Mouse (Mus musculus) heart, postnatal 10 days (tissue): Measurements from ENCODE around the gene Ube2h. TPM values are rescaled to one million over a fixed set of nuclear protein-coding genes. Genes with fewer than 3 reads are reported as not detected.
"Not testable (repeated sequence)": the region's sequence is repeated elsewhere in the genome, so short reads cannot be mapped to it uniquely, and the experiment has no call there.

Experiments
- DNase-seq, 2 experiments: peaks; one replicate each; pipeline ENCODE4 v3.0.0; 2021
- intact Hi-C: fragments of 180-260 bp; cut with DNase I; formaldehyde crosslinking; loops from one replicate; pipeline ENCODE4 v1.15.1; 2025
- total RNA-seq, 2 experiments: library from RNA; stranded (reverse); gene quantifications; 2 replicates each; pipeline ENCODE4 v1.2.3; 2021

The Ube2h gene
- total RNA-seq = 10 to 100 TPM; 84.2 to 86.2 TPM

- peak; percentile 100 for DNase-seq
- intact Hi-C loops = loop anchor here (5.0 kb wide), 1 partner anchor 33 kb away; no protein-coding TSS in a partner anchor
Measured at GRCm38 (mm10) chr6:30304399-30304917, at the start of gene Ube2h. Gene Ube2h (minus strand): TSS chr6:30304539.

- DNase-seq = no peak
- intact Hi-C loops = no loop called here
Measured at GRCm38 (mm10) chr6:30353661-30354060, 49.3 kb upstream of the Ube2h start.

- intact Hi-C loops = no loop called here
- no peak for DNase-seq
Measured at GRCm38 (mm10) chr6:30352762-30353161, 48.4 kb upstream of the Ube2h start.

GRCm38 (mm10) chr6:30351290-30351689 is 47.0 kb upstream of the Ube2h start:
- intact Hi-C loops = no loop called here
- no peak for DNase-seq

- intact Hi-C loops = no loop called here
Measured at GRCm38 (mm10) chr6:30347288-30347801, 43.0 kb upstream of the Ube2h start.

GRCm38 (mm10) chr6:30346737-30347136 is 42.4 kb upstream of the Ube2h start:
- DNase-seq = peak; percentile 56 to 73
- intact Hi-C loops = no loop called here

More at GRCm38 (mm10) chr6:30347288-30347801, 43.0 kb upstream of the Ube2h start:
- DNase-seq = no peak

GRCm38 (mm10) chr6:30344032-30344431 is 39.7 kb upstream of the Ube2h start:
- peak; percentile 51 to 67 for DNase-seq
- intact Hi-C loops = no loop called here

- intact Hi-C loops = no loop called here
Measured at GRCm38 (mm10) chr6:30340231-30340873, 36.0 kb upstream of the Ube2h start.

DNA sequence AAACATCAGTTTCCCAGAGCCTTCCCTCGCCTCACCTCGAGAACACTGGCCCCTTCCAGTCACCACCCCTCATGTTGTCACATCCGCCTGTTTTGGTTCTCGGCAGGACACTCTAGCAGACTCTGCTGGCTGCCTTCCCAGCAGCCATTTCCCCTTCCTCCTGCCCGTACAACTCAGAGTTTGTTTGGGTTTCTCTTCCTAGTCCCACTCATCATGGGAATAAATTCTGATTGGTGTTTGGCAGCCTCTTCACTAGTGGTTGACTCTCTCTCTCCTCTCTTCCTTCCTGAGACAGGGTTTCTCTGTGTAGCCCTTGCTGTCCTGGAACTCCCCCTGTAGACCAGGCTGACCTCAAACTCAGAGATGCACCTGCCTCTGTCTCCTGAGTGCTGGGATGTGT is 32.6 kb upstream of the Ube2h start:
- DNase-seq = peak; percentile 81 to 84
- intact Hi-C loops = loop anchor here (5.0 kb wide), 1 partner anchor 35 kb away; the partner anchor contains the start of gene Ube2h

More at GRCm38 (mm10) chr6:30340231-30340873, 36.0 kb upstream of the Ube2h start:
- no peak for DNase-seq

DNA sequence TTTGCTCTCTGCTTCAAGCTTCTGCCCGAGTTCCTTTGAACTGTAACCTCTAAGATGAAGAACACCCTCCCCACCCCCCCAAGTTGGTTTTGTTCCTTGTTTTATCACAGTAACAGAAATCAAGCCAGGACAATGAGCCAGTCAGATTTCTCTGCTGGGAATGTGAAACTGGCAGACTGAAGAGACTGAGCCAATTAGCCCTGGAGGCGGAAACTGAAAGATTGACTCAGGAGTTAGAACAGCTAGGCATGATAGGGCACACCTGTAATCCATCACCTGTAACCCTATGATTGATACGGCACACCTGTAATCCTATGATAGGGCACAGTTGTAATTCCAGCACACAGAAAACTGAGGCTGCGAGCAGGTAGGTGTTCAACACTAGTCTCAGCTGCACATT is 27.9 kb upstream of the Ube2h start:
- intact Hi-C loops = no loop called here
- no peak for DNase-seq

- intact Hi-C loops = no loop called here
- no peak for DNase-seq
Measured at GRCm38 (mm10) chr6:30330706-30331105, 26.4 kb upstream of the Ube2h start.

DNA sequence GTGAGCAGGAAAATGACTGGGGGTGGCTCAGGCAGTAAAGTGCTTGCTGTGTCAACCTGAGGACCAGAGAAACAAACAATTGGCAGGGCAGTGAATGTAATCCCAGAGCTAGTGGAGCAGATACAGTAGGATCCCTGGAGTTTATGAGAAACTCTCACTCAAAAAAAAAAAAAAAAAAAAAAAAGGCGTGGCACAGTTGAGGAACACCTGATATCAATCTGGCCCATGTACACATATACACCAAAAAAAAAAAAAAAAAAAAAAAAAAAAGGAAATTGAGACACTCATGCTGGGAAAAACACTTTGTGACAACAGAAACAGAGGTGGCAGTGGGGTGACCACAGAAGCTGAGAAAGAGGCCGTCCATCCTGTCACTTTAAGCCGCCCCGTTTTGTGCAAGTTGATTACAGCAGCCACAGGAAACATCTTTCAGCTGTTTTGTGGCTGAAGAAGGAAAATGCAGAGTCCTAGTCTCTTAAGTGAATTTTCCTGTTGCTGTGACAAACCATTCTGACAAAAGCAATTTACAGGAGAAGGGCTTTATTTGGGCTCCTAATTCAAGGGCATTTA is 21.7 kb upstream of the Ube2h start:
- no peak for DNase-seq
- intact Hi-C loops = no loop called here

- intact Hi-C loops = no loop called here
- no peak for DNase-seq
Measured at GRCm38 (mm10) chr6:30321002-30321401, 16.7 kb upstream of the Ube2h start.

DNA sequence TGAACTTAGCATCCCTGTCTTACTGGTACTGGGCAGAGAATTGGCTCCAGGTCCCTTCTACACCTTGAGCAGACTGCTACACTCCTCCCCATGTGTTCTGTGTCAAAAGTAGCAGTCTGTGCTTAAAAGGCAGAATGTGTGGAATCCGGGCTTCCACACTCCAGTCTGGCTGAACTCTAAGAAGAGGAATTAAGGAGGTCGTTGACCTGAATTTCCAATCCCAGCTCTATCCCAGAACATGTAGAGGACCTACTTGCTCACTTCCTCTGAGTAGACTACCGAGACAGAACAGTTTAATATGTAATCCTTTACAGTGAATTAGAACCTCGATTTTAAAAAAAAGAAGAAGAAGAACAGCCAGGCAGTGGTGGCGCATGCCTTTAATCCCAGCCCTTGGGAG is 14.9 kb upstream of the Ube2h start:
- intact Hi-C loops = no loop called here
- no peak for DNase-seq

DNA sequence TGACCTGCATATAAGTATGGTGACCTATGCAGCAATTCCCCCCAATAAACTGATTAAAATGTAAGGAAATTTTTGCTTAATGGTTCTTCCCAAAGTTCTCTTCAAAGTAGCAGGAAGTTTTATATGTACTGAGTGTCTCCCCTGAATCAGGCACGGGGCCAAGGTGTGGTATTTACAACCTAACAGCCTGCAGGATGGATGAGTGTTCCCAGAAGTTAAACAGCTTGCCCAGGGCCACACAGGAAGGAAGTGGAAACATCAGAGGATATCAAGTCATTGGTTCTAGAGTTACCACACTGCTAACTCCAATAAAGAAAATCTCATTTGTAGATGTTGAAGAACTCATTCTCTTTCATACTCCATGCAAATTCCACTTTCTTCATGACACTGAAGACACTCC is 7.7 kb upstream of the Ube2h start:
- DNase-seq = no peak
- intact Hi-C loops = no loop called here

DNA sequence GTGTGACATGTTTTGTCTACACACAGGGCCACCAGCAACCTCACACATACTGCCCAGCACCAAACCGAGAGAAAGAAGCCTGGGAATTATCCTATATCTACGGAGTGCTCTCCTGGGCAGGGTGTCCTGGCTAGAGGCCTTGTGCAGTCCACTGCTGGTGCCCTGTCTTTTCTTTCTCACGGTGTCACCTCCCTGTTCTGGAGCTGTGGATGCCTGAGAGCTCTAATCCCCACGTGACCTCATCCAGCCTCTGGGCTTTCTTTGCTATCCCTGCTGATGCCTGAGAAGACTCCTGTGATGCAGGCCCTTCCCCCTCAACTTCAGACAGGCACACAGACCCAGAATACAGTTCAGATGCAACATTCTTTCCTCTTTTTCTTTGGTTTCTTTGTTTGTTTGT is 4.4 kb upstream of the Ube2h start:
- no peak for DNase-seq
- intact Hi-C loops = no loop called here

DNA sequence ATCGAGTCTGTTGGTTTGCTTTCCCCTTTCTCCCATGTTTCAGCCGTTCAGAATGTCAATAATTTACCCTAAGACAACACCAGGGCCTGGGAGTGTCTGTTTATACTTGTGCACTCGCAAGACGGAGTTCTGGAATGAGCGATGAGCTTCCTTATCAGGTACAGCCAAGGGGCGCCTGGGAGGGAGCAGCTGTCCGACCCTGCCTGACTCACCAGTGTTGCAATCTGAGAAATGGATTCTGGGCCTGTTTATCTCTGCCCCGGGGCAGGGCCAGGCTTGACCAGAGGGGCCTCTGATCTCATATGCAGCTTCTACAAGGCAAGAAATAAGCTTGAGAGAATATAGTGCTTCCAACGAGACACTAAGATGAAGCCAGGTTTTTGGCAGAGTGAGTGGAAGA is 3.4 kb upstream of the Ube2h start:
- peak in 1 of 2 experiments; percentile 31 for DNase-seq
- intact Hi-C loops = no loop called here

DNA sequence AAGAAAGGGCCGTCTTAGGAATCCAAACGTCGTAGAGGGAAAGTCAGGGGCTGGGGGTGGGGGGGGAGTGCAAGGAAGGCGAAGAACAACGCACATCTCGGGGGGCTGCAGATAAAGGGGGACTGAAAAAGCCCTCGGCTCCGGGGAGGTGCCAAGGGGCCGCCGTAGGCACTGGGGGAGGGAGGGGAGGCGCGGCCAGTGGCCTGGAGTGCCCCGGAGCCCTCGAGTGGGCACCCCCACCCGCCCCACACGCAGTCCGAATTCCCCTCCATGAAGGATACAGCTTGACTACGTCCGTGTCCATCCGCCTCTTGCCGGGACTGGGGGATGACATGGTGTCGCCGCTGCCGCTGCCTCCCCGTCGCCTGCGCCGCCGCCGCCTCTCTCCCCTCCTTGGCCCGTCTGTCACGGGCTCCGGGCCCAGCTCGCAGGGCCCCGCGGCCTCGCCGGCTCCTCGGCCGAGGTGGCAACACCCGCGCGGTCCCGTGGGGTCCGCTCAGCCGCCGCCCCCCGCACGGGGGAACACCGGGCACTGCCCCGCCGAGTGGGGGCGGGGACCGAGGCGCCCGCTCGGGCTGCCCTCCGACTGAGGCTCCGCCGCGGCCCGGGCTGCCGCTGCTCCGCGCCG is 454 bp downstream of the Ube2h start:
- intact Hi-C loops = loop anchor here (2.0 to 5.0 kb wide), 2 partner anchors 33 to 53 kb away; no protein-coding TSS in a partner anchor
- DNase-seq = not testable (repeated sequence)

DNA sequence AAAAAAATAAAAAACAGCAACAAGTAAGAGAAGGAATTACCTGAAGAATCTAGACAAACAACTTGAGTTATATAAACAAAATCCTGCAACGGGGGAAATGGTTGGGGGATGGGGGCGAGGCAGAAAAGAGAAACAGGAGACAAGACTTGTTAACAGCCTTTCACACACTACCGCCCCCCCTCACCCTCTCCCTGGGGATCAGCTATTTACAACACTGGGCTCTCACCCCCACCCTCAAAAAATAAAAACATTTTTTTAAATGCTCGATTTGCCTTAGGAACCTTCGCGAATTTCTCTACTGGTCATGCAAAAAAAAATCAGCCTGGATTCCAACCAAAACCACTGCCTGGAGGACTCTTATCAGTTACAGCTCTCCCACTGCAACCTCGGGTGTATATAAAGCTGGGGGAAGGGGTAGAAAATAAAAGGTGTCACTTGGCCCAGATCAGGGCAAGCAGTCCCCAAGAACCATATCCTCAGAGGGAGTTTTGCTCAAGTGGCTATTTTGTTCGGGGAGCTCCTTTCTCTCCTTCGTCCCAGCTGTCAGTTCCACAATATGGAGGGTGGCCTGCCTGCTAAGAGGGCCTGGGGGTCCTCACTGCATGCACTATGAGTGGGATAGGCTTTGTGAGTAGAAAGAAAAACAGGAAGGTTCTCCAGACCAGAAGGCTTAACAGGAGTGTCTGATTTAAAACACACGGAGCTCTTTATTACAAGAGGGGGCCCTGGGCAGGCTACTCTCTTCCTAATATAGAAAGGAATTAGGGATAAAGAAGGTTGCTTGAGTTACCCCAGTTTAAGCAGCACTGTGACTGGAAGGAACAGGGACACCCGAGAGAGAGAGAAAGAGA is 1.3 kb downstream of the Ube2h start:
- DNase-seq = peak; percentile 60 to 64
- intact Hi-C loops = loop anchor here (2.0 to 5.0 kb wide), 2 partner anchors 34 to 54 kb away; no protein-coding TSS in a partner anchor

- intact Hi-C loops = loop anchor here (2.0 to 5.0 kb wide), 2 partner anchors 35 to 55 kb away; no protein-coding TSS in a partner anchor
- DNase-seq = peak in 1 of 2 experiments; percentile 18
Measured at GRCm38 (mm10) chr6:30302156-30302555, 2.2 kb downstream of the Ube2h start.
